Mouse (Mus musculus) testis, adult 2 months (tissue): ENCODE measurements around the gene Gal3st2.

Source experiments
- CTCF ChIP-seq: fragments of 200-500 bp; IDR thresholded peaks from 2 replicates; pipeline ENCODE4 v1.5.1; 2012; ENCODE audit warnings: low read depth, mild to moderate bottlenecking, inconsistent platforms, low read length, moderate library complexity; ENCODE audit not compliant: control insufficient read depth, insufficient read depth, insufficient replicate concordance
- POLR2A ChIP-seq: fragments of 200-500 bp; IDR thresholded peaks from 2 replicates; pipeline ENCODE4 v1.6.1; 2012; ENCODE audit warnings: low read depth, mild to moderate bottlenecking, inconsistent platforms, low read length, moderate library complexity; ENCODE audit not compliant: control insufficient read depth

GRCm38 (mm10) chr1:93857370-93857769 is 3.7 kb upstream of the Gal3st2 start:
- TF ChIP-seq CTCF, result no peak
- no peak for TF ChIP-seq POLR2A
